Mouse (Mus musculus): ENCODE results near the gene Ireb2. TPM values are rescaled to one million over a fixed set of nuclear protein-coding genes. Genes with fewer than 3 reads are reported as not detected.
"Not testable (repeated sequence)": the region's sequence is repeated elsewhere in the genome, so short reads cannot be mapped to it uniquely, and the experiment has no call there.

The Ireb2 gene
- polyA plus RNA-seq, 1 experiment from 2014 or later: 43.4 TPM

GRCm38 (mm10) chr9:54837835-54838234, 25.8 kb upstream of the Ireb2 start:
- ATAC-seq (ENCODE audit: insufficient number of reproducible peaks, insufficient read depth, low FRiP score, low read depth): no peak
- Histone ChIP-seq H3K9me3 (ENCODE audit: control insufficient read depth, low read depth, low read length) (no peaks in the 10 kb centered on the region), H3K27me3 (ENCODE audit: control insufficient read depth, insufficient read depth, low read length) (no peaks in the 10 kb centered on the region), H3K36me3 (ENCODE audit: control insufficient read depth, insufficient read depth, low read length) (no peaks in the 10 kb centered on the region), H3K4me3 (ENCODE audit: low read depth, low read length) (no peak overlapping the region), H3K4me1 (ENCODE audit: control insufficient read depth, insufficient read depth, low read length) (no peaks in the 10 kb centered on the region), H3K4me2 (replicated peaks; ENCODE audit: low read depth, low read length) (no peak overlapping the region), H3K27ac (ENCODE audit: low read length) (no peak overlapping the region), H3K9ac (replicated peaks; ENCODE audit: low read depth, low read length) (no peak overlapping the region)
- 52% methylated on average over 7 of the region's 7 CpGs for WGBS

- WGBS: 77% methylated on average over 1 of the region's 1 CpGs
- no peaks in the 10 kb centered on the region for H3K9me3 ChIP-seq (ENCODE audit: control insufficient read depth, low read depth, low read length)
- no peaks in the 10 kb centered on the region for H3K4me1 ChIP-seq (ENCODE audit: control insufficient read depth, insufficient read depth, low read length)
- ATAC-seq (ENCODE audit: insufficient number of reproducible peaks, insufficient read depth, low FRiP score, low read depth): no peak
- H3K4me3 ChIP-seq (ENCODE audit: low read depth, low read length): no peak overlapping the region
- no peak overlapping the region for H3K27ac ChIP-seq (ENCODE audit: low read length)
- H3K4me2 ChIP-seq (replicated peaks; ENCODE audit: low read depth, low read length): no peak overlapping the region
- no peaks in the 10 kb centered on the region for H3K36me3 ChIP-seq (ENCODE audit: control insufficient read depth, insufficient read depth, low read length)
- H3K27me3 ChIP-seq (ENCODE audit: control insufficient read depth, insufficient read depth, low read length): no peaks in the 10 kb centered on the region
- no peak overlapping the region for H3K9ac ChIP-seq (replicated peaks; ENCODE audit: low read depth, low read length)
Observed at GRCm38 (mm10) chr9:54840145-54840544, 23.4 kb upstream of the Ireb2 start.

- no peak overlapping the region for H3K9ac ChIP-seq (replicated peaks; ENCODE audit: low read depth, low read length)
- no peak overlapping the region for H3K4me2 ChIP-seq (replicated peaks; ENCODE audit: low read depth, low read length)
- no peak overlapping the region for H3K4me3 ChIP-seq (ENCODE audit: low read depth, low read length)
- no peaks in the 10 kb centered on the region for H3K27me3 ChIP-seq (ENCODE audit: control insufficient read depth, insufficient read depth, low read length)
- no peak overlapping the region for H3K27ac ChIP-seq (ENCODE audit: low read length)
- no peaks in the 10 kb centered on the region for H3K4me1 ChIP-seq (ENCODE audit: control insufficient read depth, insufficient read depth, low read length)
- H3K36me3 ChIP-seq (ENCODE audit: control insufficient read depth, insufficient read depth, low read length): no peaks in the 10 kb centered on the region
- WGBS: 75% methylated on average over 5 of the region's 5 CpGs
- no peak for ATAC-seq (ENCODE audit: insufficient number of reproducible peaks, insufficient read depth, low FRiP score, low read depth)
- no peaks in the 10 kb centered on the region for H3K9me3 ChIP-seq (ENCODE audit: control insufficient read depth, low read depth, low read length)
Observed at GRCm38 (mm10) chr9:54842311-54842710, 21.3 kb upstream of the Ireb2 start.

GRCm38 (mm10) chr9:54843887-54844286, 19.7 kb upstream of the Ireb2 start:
- Histone ChIP-seq H3K4me1 (ENCODE audit: control insufficient read depth, insufficient read depth, low read length) (no peaks in the 10 kb centered on the region), H3K27me3 (ENCODE audit: control insufficient read depth, insufficient read depth, low read length) (no peaks in the 10 kb centered on the region), H3K9ac (replicated peaks; ENCODE audit: low read depth, low read length) (no peak overlapping the region), H3K36me3 (ENCODE audit: control insufficient read depth, insufficient read depth, low read length) (no peaks in the 10 kb centered on the region), H3K4me2 (replicated peaks; ENCODE audit: low read depth, low read length) (no peak overlapping the region), H3K9me3 (ENCODE audit: control insufficient read depth, low read depth, low read length) (no peaks in the 10 kb centered on the region), H3K27ac (ENCODE audit: low read length) (peak overlapping the region; percentile 41; the same call in 1 of the 2 replicates), H3K4me3 (ENCODE audit: low read depth, low read length) (no peak overlapping the region)
- no peak for ATAC-seq (ENCODE audit: insufficient number of reproducible peaks, insufficient read depth, low FRiP score, low read depth)
- WGBS: 62% methylated on average over 6 of the region's 6 CpGs

- 50% methylated on average over 3 of the region's 3 CpGs for WGBS
- H3K4me1 ChIP-seq (ENCODE audit: control insufficient read depth, insufficient read depth, low read length): no peaks in the 10 kb centered on the region
- H3K4me2 ChIP-seq (replicated peaks; ENCODE audit: low read depth, low read length): no peak overlapping the region
- no peaks in the 10 kb centered on the region for H3K27me3 ChIP-seq (ENCODE audit: control insufficient read depth, insufficient read depth, low read length)
- ATAC-seq (ENCODE audit: insufficient number of reproducible peaks, insufficient read depth, low FRiP score, low read depth): peak; percentile 49; the same call in 1 of the 2 replicates
- H3K9ac ChIP-seq (replicated peaks; ENCODE audit: low read depth, low read length): no peak overlapping the region
- H3K27ac ChIP-seq (ENCODE audit: low read length): peak overlapping the region; percentile 41; the same call in 1 of the 2 replicates
- H3K4me3 ChIP-seq (ENCODE audit: low read depth, low read length): no peak overlapping the region
- H3K36me3 ChIP-seq (ENCODE audit: control insufficient read depth, insufficient read depth, low read length): no peaks in the 10 kb centered on the region
- no peaks in the 10 kb centered on the region for H3K9me3 ChIP-seq (ENCODE audit: control insufficient read depth, low read depth, low read length)
Observed at GRCm38 (mm10) chr9:54844556-54845176, 18.9 kb upstream of the Ireb2 start.

- no peaks in the 10 kb centered on the region for H3K4me1 ChIP-seq (ENCODE audit: control insufficient read depth, insufficient read depth, low read length)
- no peak overlapping the region for H3K4me2 ChIP-seq (replicated peaks; ENCODE audit: low read depth, low read length)
- H3K9me3 ChIP-seq (ENCODE audit: control insufficient read depth, low read depth, low read length): no peaks in the 10 kb centered on the region
- no peak overlapping the region for H3K9ac ChIP-seq (replicated peaks; ENCODE audit: low read depth, low read length)
- no peak overlapping the region for H3K4me3 ChIP-seq (ENCODE audit: low read depth, low read length)
- no peak overlapping the region for H3K27ac ChIP-seq (ENCODE audit: low read length)
- ATAC-seq (ENCODE audit: insufficient number of reproducible peaks, insufficient read depth, low FRiP score, low read depth): no peak
- H3K27me3 ChIP-seq (ENCODE audit: control insufficient read depth, insufficient read depth, low read length): no peaks in the 10 kb centered on the region
- H3K36me3 ChIP-seq (ENCODE audit: control insufficient read depth, insufficient read depth, low read length): no peaks in the 10 kb centered on the region
Observed at GRCm38 (mm10) chr9:54848203-54848602, 15.4 kb upstream of the Ireb2 start.

- 62% methylated on average over 6 of the region's 6 CpGs for WGBS
Observed at GRCm38 (mm10) chr9:54853036-54853435, 10.6 kb upstream of the Ireb2 start.

GRCm38 (mm10) chr9:54853619-54854018, 10.0 kb upstream of the Ireb2 start:
- Histone ChIP-seq H3K27me3 (ENCODE audit: control insufficient read depth, insufficient read depth, low read length) (no peaks in the 10 kb centered on the region), H3K9ac (replicated peaks; ENCODE audit: low read depth, low read length) (no peak overlapping the region), H3K4me1 (ENCODE audit: control insufficient read depth, insufficient read depth, low read length) (no peaks in the 10 kb centered on the region), H3K4me2 (replicated peaks; ENCODE audit: low read depth, low read length) (no peak overlapping the region), H3K9me3 (ENCODE audit: control insufficient read depth, low read depth, low read length) (no peaks in the 10 kb centered on the region), H3K4me3 (ENCODE audit: low read depth, low read length) (no peak overlapping the region), H3K27ac (ENCODE audit: low read length) (no peak overlapping the region), H3K36me3 (ENCODE audit: control insufficient read depth, insufficient read depth, low read length) (no peaks in the 10 kb centered on the region)
- WGBS: 52% methylated on average over 4 of the region's 4 CpGs
- no peak for ATAC-seq (ENCODE audit: insufficient number of reproducible peaks, insufficient read depth, low FRiP score, low read depth)

More at GRCm38 (mm10) chr9:54853036-54853435, 10.6 kb upstream of the Ireb2 start:
- not testable (repeated sequence) for H3K4me2 ChIP-seq (replicated peaks; ENCODE audit: low read depth, low read length); H3K4me3 ChIP-seq (ENCODE audit: low read depth, low read length); H3K36me3 ChIP-seq (ENCODE audit: control insufficient read depth, insufficient read depth, low read length); H3K27ac ChIP-seq (ENCODE audit: low read length); H3K4me1 ChIP-seq (ENCODE audit: control insufficient read depth, insufficient read depth, low read length); H3K9ac ChIP-seq (replicated peaks; ENCODE audit: low read depth, low read length); H3K27me3 ChIP-seq (ENCODE audit: control insufficient read depth, insufficient read depth, low read length); H3K9me3 ChIP-seq (ENCODE audit: control insufficient read depth, low read depth, low read length); ATAC-seq (ENCODE audit: insufficient number of reproducible peaks, insufficient read depth, low FRiP score, low read depth)

GRCm38 (mm10) chr9:54855638-54856037, 8.0 kb upstream of the Ireb2 start:
- H3K9me3 ChIP-seq (ENCODE audit: control insufficient read depth, low read depth, low read length): no peaks in the 10 kb centered on the region
- H3K4me3 ChIP-seq (ENCODE audit: low read depth, low read length): no peak overlapping the region
- no peak for ATAC-seq (ENCODE audit: insufficient number of reproducible peaks, insufficient read depth, low FRiP score, low read depth)
- 46% methylated on average over 6 of the region's 6 CpGs for WGBS
- H3K27ac ChIP-seq (ENCODE audit: low read length): no peak overlapping the region
- H3K4me2 ChIP-seq (replicated peaks; ENCODE audit: low read depth, low read length): no peak overlapping the region
- no peaks in the 10 kb centered on the region for H3K4me1 ChIP-seq (ENCODE audit: control insufficient read depth, insufficient read depth, low read length)
- H3K27me3 ChIP-seq (ENCODE audit: control insufficient read depth, insufficient read depth, low read length): no peaks in the 10 kb centered on the region
- no peaks in the 10 kb centered on the region for H3K36me3 ChIP-seq (ENCODE audit: control insufficient read depth, insufficient read depth, low read length)
- no peak overlapping the region for H3K9ac ChIP-seq (replicated peaks; ENCODE audit: low read depth, low read length)

Measured in stomach, embryonic 14.5 days (tissue).